In genomic region chr11:118897114-118897841, GRCm38 (mm10) we compare ENCODE assay signal across 12 mouse cellular contexts. TPM values are rescaled to one million over a fixed set of nuclear protein-coding genes. Genes with fewer than 3 reads are reported as not detected.
DNase-seq lines count a peak whose midpoint lies in the region; ATAC-seq lines count a peak whose summit lies in the region.
"Had no signal": no experiment of that assay in that cellular context is flagged by ENCODE, and none has a peak within 500 bp of the region (broad histone marks: within the 10 kb centered on the region; RNA-seq: fewer than 3 reads in every experiment).

No protein-coding gene starts in this region.

- no peaks in the 10 kb centered on the region for H3K36me3 ChIP-seq in forebrain, embryonic 13.5 days (ENCODE audit: poor library complexity, severe bottlenecking)
- H3K36me3 ChIP-seq in midbrain, embryonic 11.5 days (ENCODE audit: control insufficient read depth, insufficient read depth, low read length), result no peaks in the 10 kb centered on the region
- H3K36me3 ChIP-seq: stomach, embryonic 15.5 days had no signal

- peak overlapping the region; percentile 24; the same call in 1 of the 2 replicates for H3K4me2 ChIP-seq in forebrain, embryonic 13.5 days
- no peak overlapping the region for H3K4me2 ChIP-seq in midbrain, embryonic 11.5 days
- H3K4me2 ChIP-seq: stomach, embryonic 15.5 days had no signal

- H3K27me3 ChIP-seq in forebrain, embryonic 13.5 days, result 0 out of 2 replicates have a peak, but pooled peaks cover 11% of the 10 kb centered on the region
- no peaks in the 10 kb centered on the region for H3K27me3 ChIP-seq in midbrain, embryonic 11.5 days (ENCODE audit: control insufficient read depth, insufficient read depth, low read length)
- H3K27me3 ChIP-seq: stomach, embryonic 15.5 days had no signal

- H3K9ac ChIP-seq in forebrain, embryonic 13.5 days, result peak overlapping the region; percentile 39; the same call in 1 of the 2 replicates
- H3K9ac ChIP-seq in midbrain, embryonic 11.5 days (ENCODE audit: low read length), result no peak overlapping the region
- H3K9ac ChIP-seq: stomach, embryonic 15.5 days had no signal

- H3K27ac ChIP-seq in forebrain, embryonic 13.5 days, result peak overlapping the region; percentile 58
- H3K27ac ChIP-seq in midbrain, embryonic 11.5 days (ENCODE audit: low read depth, low read length), result peak overlapping the region; percentile 53
- H3K27ac ChIP-seq: stomach, embryonic 15.5 days had no signal

- no peaks in the 10 kb centered on the region for H3K9me3 ChIP-seq in forebrain, embryonic 13.5 days (replicated peaks)
- no peaks in the 10 kb centered on the region for H3K9me3 ChIP-seq in midbrain, embryonic 11.5 days (ENCODE audit: control insufficient read depth, low read length)
- H3K9me3 ChIP-seq: megakaryocyte, embryonic 14.5 days; stomach, embryonic 15.5 days had no signal

- peaks cover 48% of the 10 kb centered on the region for H3K4me1 ChIP-seq in forebrain, embryonic 13.5 days
- H3K4me1 ChIP-seq in midbrain, embryonic 11.5 days (ENCODE audit: control insufficient read depth, insufficient read depth, low read length), result peaks cover 36% of the 10 kb centered on the region
- H3K4me1 ChIP-seq: megakaryocyte, embryonic 14.5 days; stomach, embryonic 15.5 days had no signal

- ATAC-seq in forebrain, embryonic 13.5 days, result peak; percentile 55; the same call in 1 of the 2 replicates
- ATAC-seq in midbrain, embryonic 11.5 days (ENCODE audit: low FRiP score), result peak; percentile 54; the same call in 1 of the 2 replicates

- no peak overlapping the region for H3K4me3 ChIP-seq in forebrain, embryonic 13.5 days
- H3K4me3 ChIP-seq in midbrain, embryonic 11.5 days (ENCODE audit: low read depth, low read length), result no peak overlapping the region
- H3K4me3 ChIP-seq: stomach, embryonic 15.5 days had no signal

- DNase-seq in right cerebral cortex, adult 2 months (ENCODE audit: low spot score in 2 of 2), result peak; percentile 70 to 73
- no peak for DNase-seq in right cerebral cortex, postnatal 4 days
- no peak for DNase-seq in midbrain, embryonic 11.5 days (ENCODE audit: low spot score, missing footprints)
- DNase-seq in kidney, adult 9 months, result no peak
- DNase-seq in lung, postnatal 4 days, result no peak
- DNase-seq in spleen, postnatal 14 days (ENCODE audit: low spot score in 2 of 2), result no peak
- DNase-seq: gastrocnemius, postnatal 10 days; kidney, adult 11 months; layer of hippocampus, postnatal 36 days had no signal

- 10% methylated on average over 21 of the region's 21 CpGs for WGBS in forebrain, embryonic 13.5 days
- 38% methylated on average over 21 of the region's 21 CpGs for WGBS in midbrain, embryonic 11.5 days

RNA-seq across cellular contexts. Expression of gene Rbfox3, which starts 14.1 kb away (rescaled TPM):
- 32.0 and 34.0 TPM in 2 replicates for polyA plus RNA-seq in forebrain, embryonic 13.5 days (2015; fragmentation: Nextera tagmentation; extraction: Ambion mirVana)
- 7.1 and 8.2 TPM in 2 replicates for polyA plus RNA-seq in midbrain, embryonic 11.5 days (2014; fragmentation: Nextera tagmentation; extraction: Ambion mirVana)

Comparison
In these comparisons a context has a peak if more than half of its experiments do, and no peak if none do; other contexts are left out.
1. DNase-seq: peak in right cerebral cortex, adult 2 months (2 of 2); none in right cerebral cortex, postnatal 4 days (single experiment), midbrain, embryonic 11.5 days (single experiment), kidney, adult 9 months (single experiment), lung, postnatal 4 days (0 of 2) and spleen, postnatal 14 days (0 of 2).